In genomic region chr3:88296110-88296560, GRCm38 (mm10) we compare ENCODE assay signal across 7 mouse cellular contexts. TPM values are rescaled to one million over a fixed set of nuclear protein-coding genes. Genes with fewer than 3 reads are reported as not detected.
DNase-seq lines count a peak whose midpoint lies in the region; ATAC-seq lines count a peak whose summit lies in the region.

No protein-coding gene starts in this region.

- H3K4me1 ChIP-seq in lung, embryonic 16.5 days (replicated peaks; ENCODE audit: control insufficient read depth, insufficient read depth, low read length), result peaks cover 10% of the 10 kb centered on the region
- H3K4me1 ChIP-seq in embryonic facial prominence, embryonic 14.5 days (ENCODE audit: control insufficient read depth, insufficient read depth, low read length), result peaks cover 8% of the 10 kb centered on the region
- peaks cover 10% of the 10 kb centered on the region for H3K4me1 ChIP-seq in intestine, embryonic 15.5 days (replicated peaks)
- H3K4me1 ChIP-seq in neural tube, embryonic 15.5 days, result peaks cover 27% of the 10 kb centered on the region

- peak overlapping the region; percentile 96 for H3K27ac ChIP-seq in lung, embryonic 16.5 days (ENCODE audit: low read length)
- H3K27ac ChIP-seq in embryonic facial prominence, embryonic 14.5 days (replicated peaks; ENCODE audit: low read depth, low read length), result peak overlapping the region; percentile 92
- H3K27ac ChIP-seq in intestine, embryonic 15.5 days, result peak overlapping the region; percentile 88
- peak overlapping the region; percentile 91 for H3K27ac ChIP-seq in neural tube, embryonic 15.5 days (replicated peaks)

- H3K9ac ChIP-seq in lung, embryonic 16.5 days (ENCODE audit: low read length), result peak overlapping the region; percentile 83
- H3K9ac ChIP-seq in embryonic facial prominence, embryonic 14.5 days (ENCODE audit: low read depth, low read length), result peak overlapping the region; percentile 77
- H3K9ac ChIP-seq in intestine, embryonic 15.5 days, result peak overlapping the region; percentile 63
- peak overlapping the region; percentile 60 for H3K9ac ChIP-seq in neural tube, embryonic 15.5 days (replicated peaks)

- ATAC-seq in lung, embryonic 16.5 days (ENCODE audit: low read depth), result 0 out of 2 replicates have a peak, but pooled peaks have one; percentile 11
- no peak for ATAC-seq in embryonic facial prominence, embryonic 14.5 days (ENCODE audit: low read depth)
- peak; percentile 30 for ATAC-seq in intestine, embryonic 15.5 days
- ATAC-seq in neural tube, embryonic 15.5 days (ENCODE audit: low FRiP score), result peak; percentile 32; the same call in 1 of the 2 replicates

- no peak for DNase-seq in lung, postnatal 14 days
- DNase-seq in embryonic facial prominence, embryonic 14.5 days (ENCODE audit: low spot score), result no peak
- DNase-seq in layer of hippocampus, adult 18-20 months (ENCODE audit: low spot score in 2 of 2), result no peak
- DNase-seq in cerebellum, adult 8-10 months, result no peak

- H3K9me3 ChIP-seq in lung, embryonic 16.5 days (ENCODE audit: control insufficient read depth, low read length), result no peaks in the 10 kb centered on the region
- H3K9me3 ChIP-seq in embryonic facial prominence, embryonic 14.5 days (ENCODE audit: control insufficient read depth, low read length), result no peaks in the 10 kb centered on the region
- no peaks in the 10 kb centered on the region for H3K9me3 ChIP-seq in intestine, embryonic 15.5 days
- no peaks in the 10 kb centered on the region for H3K9me3 ChIP-seq in neural tube, embryonic 15.5 days (replicated peaks)

- peaks cover 15% of the 10 kb centered on the region for H3K36me3 ChIP-seq in lung, embryonic 16.5 days (ENCODE audit: control insufficient read depth, insufficient read depth, low read length)
- H3K36me3 ChIP-seq in embryonic facial prominence, embryonic 14.5 days (ENCODE audit: control insufficient read depth, insufficient read depth, low read length), result peaks cover 30% of the 10 kb centered on the region
- peaks cover 18% of the 10 kb centered on the region for H3K36me3 ChIP-seq in intestine, embryonic 15.5 days
- H3K36me3 ChIP-seq in neural tube, embryonic 15.5 days, result peaks cover 21% of the 10 kb centered on the region

- H3K4me2 ChIP-seq in lung, embryonic 16.5 days (ENCODE audit: low read depth, low read length), result peak overlapping the region; percentile 81
- peak overlapping the region; percentile 65 for H3K4me2 ChIP-seq in embryonic facial prominence, embryonic 14.5 days (ENCODE audit: low read depth, low read length)
- H3K4me2 ChIP-seq in intestine, embryonic 15.5 days (replicated peaks), result peak overlapping the region; percentile 63
- H3K4me2 ChIP-seq in neural tube, embryonic 15.5 days, result peak overlapping the region; percentile 69

- no peaks in the 10 kb centered on the region for H3K27me3 ChIP-seq in lung, embryonic 16.5 days (ENCODE audit: control insufficient read depth, insufficient read depth, low read depth, low read length)
- H3K27me3 ChIP-seq in embryonic facial prominence, embryonic 14.5 days (replicated peaks; ENCODE audit: control insufficient read depth, insufficient read depth, low read length), result no peaks in the 10 kb centered on the region
- H3K27me3 ChIP-seq in intestine, embryonic 15.5 days (replicated peaks), result no peaks in the 10 kb centered on the region
- no peaks in the 10 kb centered on the region for H3K27me3 ChIP-seq in neural tube, embryonic 15.5 days (replicated peaks)

- peak overlapping the region; percentile 94 for H3K4me3 ChIP-seq in lung, embryonic 16.5 days (ENCODE audit: low read length)
- peak overlapping the region; percentile 76 for H3K4me3 ChIP-seq in embryonic facial prominence, embryonic 14.5 days (ENCODE audit: low read depth, low read length)
- H3K4me3 ChIP-seq in intestine, embryonic 15.5 days (replicated peaks), result peak overlapping the region; percentile 89
- H3K4me3 ChIP-seq in neural tube, embryonic 15.5 days (replicated peaks), result peak overlapping the region; percentile 82

- under 1% methylated on average over 12 of the region's 12 CpGs for WGBS in lung, embryonic 16.5 days
- WGBS in embryonic facial prominence, embryonic 14.5 days, result 1% methylated on average over 12 of the region's 12 CpGs
- 2% methylated on average over 12 of the region's 12 CpGs for WGBS in intestine, embryonic 15.5 days
- WGBS in neural tube, embryonic 15.5 days, result 1% methylated on average over 12 of the region's 12 CpGs

RNA-seq across cellular contexts. Expression of gene Tsacc, which starts 0.7 kb away (rescaled TPM):
- polyA plus RNA-seq in lung, embryonic 16.5 days (2015; fragmentation: Nextera tagmentation; extraction: Ambion mirVana), result 11.0 and 12.3 TPM in 2 replicates
- 9.8 and 11.1 TPM in 2 replicates for polyA plus RNA-seq in embryonic facial prominence, embryonic 14.5 days (2014; fragmentation: Nextera tagmentation; extraction: Ambion mirVana)
- polyA plus RNA-seq in intestine, embryonic 15.5 days (2015; fragmentation: Nextera tagmentation; extraction: Ambion mirVana), result 10.2 and 12.2 TPM in 2 replicates
- polyA plus RNA-seq in neural tube, embryonic 15.5 days (2015; fragmentation: Nextera tagmentation; extraction: Ambion mirVana), result 9.5 and 12.4 TPM in 2 replicates
- 1 to 10 TPM; 2.7 to 3.9 TPM for total RNA-seq in layer of hippocampus, adult 18-20 months (2021)

RNA-seq across cellular contexts. Expression of gene Cct3, which starts 0.8 kb away (rescaled TPM):
- polyA plus RNA-seq in lung, embryonic 16.5 days (2015; fragmentation: Nextera tagmentation; extraction: Ambion mirVana), result 432 and 447 TPM in 2 replicates
- 492 and 493 TPM in 2 replicates for polyA plus RNA-seq in embryonic facial prominence, embryonic 14.5 days (2014; fragmentation: Nextera tagmentation; extraction: Ambion mirVana)
- 520 and 528 TPM in 2 replicates for polyA plus RNA-seq in intestine, embryonic 15.5 days (2015; fragmentation: Nextera tagmentation; extraction: Ambion mirVana)
- polyA plus RNA-seq in neural tube, embryonic 15.5 days (2015; fragmentation: Nextera tagmentation; extraction: Ambion mirVana), result 426 and 468 TPM in 2 replicates
- total RNA-seq in layer of hippocampus, adult 18-20 months (2021), result 100 to 1,000 TPM; 186 to 189 TPM

RNA-seq across cellular contexts. Expression of gene Gm38392, which starts 9.1 kb away (rescaled TPM):
- polyA plus RNA-seq in lung, embryonic 16.5 days (2015; fragmentation: Nextera tagmentation; extraction: Ambion mirVana), result 0.20 and 0.23 TPM in 2 replicates
- not detected in 2 replicates for polyA plus RNA-seq in embryonic facial prominence, embryonic 14.5 days (2014; fragmentation: Nextera tagmentation; extraction: Ambion mirVana)
- 0.15 and 0.42 TPM in 2 replicates for polyA plus RNA-seq in intestine, embryonic 15.5 days (2015; fragmentation: Nextera tagmentation; extraction: Ambion mirVana)
- 0.26 TPM in 1 of 2 replicates, not detected in the other for polyA plus RNA-seq in neural tube, embryonic 15.5 days (2015; fragmentation: Nextera tagmentation; extraction: Ambion mirVana)
- total RNA-seq in layer of hippocampus, adult 18-20 months (2021), result under 1 TPM; 0.52 to 0.71 TPM

RNA-seq across cellular contexts. Expression of gene Glmp, which starts 28.7 kb away (rescaled TPM):
- polyA plus RNA-seq in lung, embryonic 16.5 days (2015; fragmentation: Nextera tagmentation; extraction: Ambion mirVana), result 228 and 231 TPM in 2 replicates
- polyA plus RNA-seq in embryonic facial prominence, embryonic 14.5 days (2014; fragmentation: Nextera tagmentation; extraction: Ambion mirVana), result 127 and 131 TPM in 2 replicates
- 268 and 282 TPM in 2 replicates for polyA plus RNA-seq in intestine, embryonic 15.5 days (2015; fragmentation: Nextera tagmentation; extraction: Ambion mirVana)
- polyA plus RNA-seq in neural tube, embryonic 15.5 days (2015; fragmentation: Nextera tagmentation; extraction: Ambion mirVana), result 102 and 129 TPM in 2 replicates
- total RNA-seq in layer of hippocampus, adult 18-20 months (2021), result 10 to 100 TPM; 89.8 to 94.5 TPM

RNA-seq across cellular contexts. Expression of gene Tmem79, which starts 39.8 kb away (rescaled TPM):
- 9.5 and 9.9 TPM in 2 replicates for polyA plus RNA-seq in lung, embryonic 16.5 days (2015; fragmentation: Nextera tagmentation; extraction: Ambion mirVana)
- polyA plus RNA-seq in embryonic facial prominence, embryonic 14.5 days (2014; fragmentation: Nextera tagmentation; extraction: Ambion mirVana), result 9.9 and 12.7 TPM in 2 replicates
- 20.6 and 21.6 TPM in 2 replicates for polyA plus RNA-seq in intestine, embryonic 15.5 days (2015; fragmentation: Nextera tagmentation; extraction: Ambion mirVana)
- polyA plus RNA-seq in neural tube, embryonic 15.5 days (2015; fragmentation: Nextera tagmentation; extraction: Ambion mirVana), result 1.9 and 3.3 TPM in 2 replicates
- 1 to 10 TPM; 1.5 to 2.3 TPM for total RNA-seq in layer of hippocampus, adult 18-20 months (2021)
